Mouse (Mus musculus): ENCODE results near the gene Frrs1.

DNA sequence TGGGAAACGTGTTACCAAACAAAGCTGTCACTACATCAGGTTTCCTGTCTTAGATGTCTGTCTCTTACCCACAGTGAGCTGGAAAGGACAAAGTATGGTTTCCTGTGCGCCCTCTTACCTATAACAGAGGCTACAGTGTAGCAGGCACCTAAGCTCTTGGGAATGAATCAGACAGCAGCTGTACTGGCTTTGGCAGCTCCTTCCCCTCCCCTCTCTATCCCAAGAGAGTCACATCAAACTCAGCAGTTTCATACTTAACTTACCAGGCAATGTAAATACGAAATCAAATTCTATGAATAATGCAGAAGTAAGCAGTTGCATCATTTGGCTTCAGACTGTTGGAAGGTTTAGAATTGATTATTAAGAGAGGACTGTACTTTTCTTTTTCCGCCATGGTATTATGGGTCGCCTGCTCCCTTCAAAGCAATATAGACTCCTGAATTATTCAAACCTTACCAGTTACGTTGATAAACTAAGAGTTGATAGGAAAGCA is 43.9 kb upstream of the Frrs1 start:
- no peak for TF ChIP-seq CTCF (IDR thresholded peaks at IDR 0.05; ENCODE audit: borderline replicate concordance, insufficient read depth, low read length)
- TF ChIP-seq POLR2A (IDR thresholded peaks at IDR 0.05; ENCODE audit: low read depth, low read length), result no peak
